Mouse (Mus musculus) liver, embryonic 15.5 days (tissue): ENCODE measurements around the gene Slc38a1. TPM values are rescaled to one million over a fixed set of nuclear protein-coding genes. Genes with fewer than 3 reads are reported as not detected.

Source experiments
- polyA plus RNA-seq: library from polyadenylated mRNA; unstranded; fragments of >200 nt; fragmentation: Nextera tagmentation; extraction: Ambion mirVana; gene quantifications from 2 replicates; pipeline ENCODE4 v1.2.1, GENCODE M21; 2015

Gene Slc38a1
- polyA plus RNA-seq, 1 experiment from 2014 or later = 18.2 TPM

Other genes starting within 250 kb of the Slc38a1 start
- gene Scaf11, start 182.1 kb downstream of the Slc38a1 start, polyA plus RNA-seq = 37.8 and 40.1 TPM in 2 replicates
- 33.8 and 33.9 TPM in 2 replicates for gene Slc38a2, start 56.8 kb upstream of the Slc38a1 start, polyA plus RNA-seq